32 mouse cellular contexts compared by ENCODE assay signal in the genomic region with DNA sequence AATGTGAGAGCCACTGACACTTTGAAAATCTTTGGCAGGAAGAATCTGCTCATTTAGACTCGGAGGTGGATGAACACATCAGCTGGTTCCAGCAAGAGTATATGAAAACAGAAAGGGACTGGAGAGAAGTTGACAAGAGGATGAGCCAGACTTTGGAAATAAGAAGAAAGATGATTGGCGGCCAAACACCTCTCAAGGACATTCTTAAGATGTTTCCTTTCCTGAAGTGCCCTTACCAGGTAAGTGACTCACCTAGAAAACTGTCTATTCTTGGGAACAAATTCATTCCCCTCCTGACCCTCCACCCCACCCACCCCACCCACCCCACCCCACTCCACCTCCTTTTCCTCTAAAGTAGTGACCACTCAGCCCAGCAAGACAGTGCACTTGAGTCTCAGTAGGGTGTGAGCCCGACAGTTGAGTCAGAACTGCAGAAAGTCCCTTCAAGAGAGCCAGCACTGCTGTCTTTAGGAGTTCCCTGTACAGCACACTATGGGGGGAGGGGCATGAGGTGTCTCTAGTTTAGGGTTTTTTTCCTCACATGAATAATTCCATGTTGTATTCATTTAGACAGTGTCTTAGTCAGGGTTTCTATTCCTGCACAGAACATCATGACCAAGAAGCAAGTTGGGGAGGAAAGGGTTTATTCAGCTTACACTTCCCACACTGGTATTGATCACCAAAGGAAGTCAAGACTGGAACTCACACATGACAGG. TPM values are rescaled to one million over a fixed set of nuclear protein-coding genes. Genes with fewer than 3 reads are reported as not detected.
"Had no signal": no experiment of that assay in that cellular context is flagged by ENCODE, and none has a peak within 500 bp of the region (broad histone marks: within the 10 kb centered on the region; RNA-seq: fewer than 3 reads in every experiment).

No protein-coding gene starts in this region.

- H3K27me3 ChIP-seq: heart, embryonic 13.5 days; heart, embryonic 15.5 days; hindbrain, embryonic 13.5 days; hindbrain, embryonic 15.5 days; kidney, embryonic 15.5 days; limb, embryonic 13.5 days; limb, embryonic 15.5 days had no signal

- ATAC-seq: hindbrain, postnatal 0 days; intestine, embryonic 16.5 days had no signal

- H3K9me3 ChIP-seq: heart, embryonic 13.5 days; heart, embryonic 15.5 days; hindbrain, embryonic 13.5 days; hindbrain, embryonic 15.5 days; kidney, embryonic 15.5 days; limb, embryonic 13.5 days; limb, embryonic 15.5 days had no signal

- H3K36me3 ChIP-seq: heart, embryonic 13.5 days; heart, embryonic 15.5 days; hindbrain, embryonic 13.5 days; hindbrain, embryonic 15.5 days; kidney, embryonic 15.5 days; limb, embryonic 13.5 days; limb, embryonic 15.5 days had no signal

- DNase-seq: gastrocnemius, adult 2 months; gastrocnemius, postnatal 10 days; gastrocnemius, postnatal 25 days; heart, adult 18-20 months; heart, postnatal 14 days; heart, postnatal 36 days; kidney, adult 11 months; kidney, adult 2 months; kidney, adult 9 months; kidney, postnatal 14 days; kidney, postnatal 36 days; layer of hippocampus, adult 9-11 months; layer of hippocampus, postnatal 36 days; left cerebral cortex, postnatal 4 days had no signal

- H3K4me3 ChIP-seq: gastrocnemius, adult 2 months; heart, embryonic 13.5 days; heart, embryonic 15.5 days; hindbrain, embryonic 13.5 days; hindbrain, embryonic 15.5 days; kidney, embryonic 15.5 days; limb, embryonic 13.5 days; limb, embryonic 15.5 days had no signal

- H3K27ac ChIP-seq: gastrocnemius, adult 2 months; heart, embryonic 13.5 days; heart, embryonic 15.5 days; hindbrain, embryonic 13.5 days; hindbrain, embryonic 15.5 days; hindbrain, postnatal 0 days; kidney, embryonic 15.5 days; kidney, postnatal 0 days; limb, embryonic 13.5 days; limb, embryonic 15.5 days had no signal

- H3K4me1 ChIP-seq: heart, embryonic 13.5 days; heart, embryonic 15.5 days; hindbrain, embryonic 13.5 days; hindbrain, embryonic 15.5 days; kidney, embryonic 15.5 days; limb, embryonic 13.5 days; limb, embryonic 15.5 days had no signal

- H3K4me2 ChIP-seq: heart, embryonic 11.5 days; heart, embryonic 13.5 days; heart, embryonic 15.5 days; hindbrain, embryonic 13.5 days; hindbrain, embryonic 15.5 days; kidney, embryonic 15.5 days; limb, embryonic 13.5 days; limb, embryonic 15.5 days had no signal

- H3K9ac ChIP-seq: heart, embryonic 13.5 days; heart, embryonic 15.5 days; hindbrain, embryonic 13.5 days; hindbrain, embryonic 15.5 days; kidney, embryonic 15.5 days; limb, embryonic 13.5 days; limb, embryonic 15.5 days had no signal

RNA-seq across cellular contexts. Expression of a gene that starts 34.4 kb away (rescaled TPM):
- total RNA-seq: gastrocnemius, adult 2 months; gastrocnemius, postnatal 10 days; gastrocnemius, postnatal 25 days; gastrocnemius, postnatal 4 days; granulocyte monocyte progenitor cell, adult 5-6 weeks; heart, adult 18-20 months; heart, postnatal 14 days; heart, postnatal 36 days; layer of hippocampus, adult 18-20 months; layer of hippocampus, adult 8-10 months; layer of hippocampus, postnatal 36 days had no signal
- polyA plus RNA-seq: heart, embryonic 11.5 days; heart, embryonic 13.5 days; heart, embryonic 15.5 days; heart, postnatal 0 days; intestine, embryonic 14.5 days; intestine, embryonic 16.5 days; kidney, embryonic 15.5 days; kidney, postnatal 0 days; limb, embryonic 11.5 days; limb, embryonic 13.5 days had no signal
